Mouse (Mus musculus) subcutaneous adipose tissue, adult 2 months (tissue): ENCODE data around the gene Crhr1. TPM values are rescaled to one million over a fixed set of nuclear protein-coding genes. Genes with fewer than 3 reads are reported as not detected.

ENCODE experiments used
- polyA plus RNA-seq: library from polyadenylated mRNA; depleted of rRNA; stranded (reverse); fragments of >200 nt; gene quantifications from 2 replicates; pipeline ENCODE4 v1.2.3, GENCODE M21; 2012; ENCODE audit warnings: low replicate concordance; rRNA removed

Crhr1 gene
- polyA plus RNA-seq = not detected in 2 replicates

GRCm38 (mm10) chr11:104132580-104133441 lies at the start of gene Crhr1:
Crhr1 (plus strand) TSS chr11:104132855.

DNA sequence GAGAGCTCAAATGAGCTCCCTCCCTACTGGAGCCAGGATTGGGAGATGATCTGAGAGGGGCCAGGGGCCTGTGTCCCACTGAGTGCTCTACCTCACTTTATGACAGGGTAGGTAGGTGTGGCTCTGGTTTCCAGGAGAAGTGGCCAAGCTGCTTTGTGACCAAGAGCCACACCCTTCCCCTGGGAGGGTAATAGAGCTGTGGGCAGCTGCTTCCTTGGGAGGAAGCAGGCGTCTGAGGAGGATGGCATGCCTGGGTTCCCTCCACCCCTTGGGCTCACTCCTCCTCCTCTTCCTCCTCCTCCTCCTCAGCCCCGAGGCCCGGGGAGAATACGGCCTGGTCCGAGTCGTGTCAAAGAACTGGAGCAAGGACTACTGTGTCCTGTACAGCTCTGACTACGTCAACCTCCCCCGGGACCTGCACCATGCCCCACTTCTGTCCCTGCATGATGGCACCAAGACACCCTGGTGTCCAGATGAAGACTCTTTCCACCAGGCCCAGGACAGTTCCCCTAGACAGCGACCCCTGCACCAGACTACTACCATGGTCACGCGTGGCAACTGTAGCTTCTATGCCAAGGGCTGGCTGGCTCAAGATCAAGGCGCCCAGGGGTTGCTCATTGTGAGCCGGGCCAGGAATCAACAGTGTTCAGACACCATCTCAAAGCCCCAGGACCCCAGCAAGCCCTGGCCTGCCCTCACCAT lies 53.6 kb downstream of the Crhr1 start, which contains the start of gene Sppl2c:
TSS of gene Sppl2c (plus strand) at position 193 of the 702 bp plus-strand sequence.

Other genes starting within 250 kb of the Crhr1 start
- gene Nsf, start 178.8 kb upstream of the Crhr1 start, polyA plus RNA-seq = 32.2 and 34.4 TPM in 2 replicates
- 21.2 and 25.4 TPM in 2 replicates for gene Arf2, start 166.1 kb upstream of the Crhr1 start, polyA plus RNA-seq
- gene Sppl2c, start 53.5 kb downstream of the Crhr1 start, polyA plus RNA-seq = not detected in 2 replicates
- 1.8 and 3.0 TPM in 2 replicates for gene Mapt, start 98.5 kb downstream of the Crhr1 start, polyA plus RNA-seq